In the genomic region with DNA sequence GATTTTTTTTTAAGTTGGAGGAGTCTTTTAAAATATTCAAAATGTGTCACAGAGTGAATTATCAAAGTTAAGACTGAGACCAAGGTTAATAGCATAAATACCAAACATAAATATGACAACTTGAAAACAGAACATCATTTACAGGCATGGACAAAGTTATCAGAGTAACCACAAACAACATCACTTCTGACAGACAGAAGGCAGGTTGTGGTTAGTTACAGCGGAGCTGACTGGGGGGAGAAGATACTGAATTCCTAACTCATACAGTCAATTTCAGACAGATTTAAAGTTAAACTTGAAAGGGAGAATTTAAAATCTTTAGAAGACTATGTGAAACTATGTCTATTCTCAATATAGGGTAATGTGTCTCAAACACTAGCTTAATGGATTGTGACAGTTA, we compare ENCODE assay signal across 25 mouse cellular contexts. TPM values are rescaled to one million over a fixed set of nuclear protein-coding genes. Genes with fewer than 3 reads are reported as not detected.
A peak's percentile ranks its signal among the peaks of the same experiment; 100 is the strongest.
DNase-seq lines count a peak whose midpoint lies in the region; ATAC-seq and TF ChIP-seq lines count a peak whose summit lies in the region.
"Had no signal": no experiment of that assay in that cellular context is flagged by ENCODE, and none has a peak within 500 bp of the region (broad histone marks: within the 10 kb centered on the region; RNA-seq: fewer than 3 reads in every experiment).

No protein-coding gene starts in this region.

- TF ChIP-seq EP300 in MEL (IDR thresholded peaks at IDR 0.05; ENCODE audit: low read depth in 1 of 2, low read length in 2 of 2), result peak in 1 of 2 experiments; percentile 49; a peak in 1 of 4 replicates

- H3K4me3 ChIP-seq in MEL (ENCODE audit: control insufficient read depth in 1 of 2, insufficient read depth in 1 of 2, low read depth in 2 of 2, low read length in 2 of 2), result no peak overlapping the region

- no peak overlapping the region for H3K27ac ChIP-seq in MEL (ENCODE audit: control insufficient read depth, low read depth, low read length)

- no peaks in the 10 kb centered on the region for H3K9me3 ChIP-seq in MEL (replicated peaks; ENCODE audit: insufficient read depth, low read length)
- H3K9me3 ChIP-seq: G1E had no signal

- TF ChIP-seq CTCF in MEL (IDR thresholded peaks at IDR 0.05 in 2 of 3, conservative IDR thresholded peaks at IDR 0.05 in 1 of 3; ENCODE audit: control insufficient read depth in 1 of 3, insufficient read depth in 1 of 3, low read depth in 2 of 3, low read length in 3 of 3, poor library complexity in 1 of 3, severe bottlenecking in 1 of 3), result no peak

- peaks cover 32% of the 10 kb centered on the region for H3K79me2 ChIP-seq in MEL (ENCODE audit: control insufficient read depth, insufficient read depth, low read length, poor library complexity)

- DNase-seq in 416B (ENCODE audit: low read depth) (peak; percentile 24), MEL (ENCODE audit: low read depth, low spot score) (peak; percentile 37)
- DNase-seq in adrenal gland, adult (ENCODE audit: inconsistent age in 2 of 2, low spot score in 1 of 2), result no peak
- DNase-seq in cerebellum, adult 9-10 months, result no peak
- DNase-seq in frontal cortex, postnatal 25 days (ENCODE audit: low spot score in 2 of 2), result no peak
- DNase-seq in embryo, embryonic 10.5 days (ENCODE audit: low spot score), result no peak
- DNase-seq: adrenal gland, adult 2 months; adrenal gland, adult 8-10 months; adrenal gland, postnatal 10 days; adrenal gland, postnatal 14 days; adrenal gland, postnatal 25 days; adrenal gland, postnatal 36 days; B cell, adult 2 months; cerebellum, adult 11 months; cerebellum, adult 11-12 months; cerebellum, adult 18-20 months; cerebellum, adult 2 months; cerebellum, adult 8-10 months had no signal

- peaks cover 7 to 10% of the 10 kb centered on the region in 2 experiments for H3K36me3 ChIP-seq in MEL (ENCODE audit: control insufficient read depth in 1 of 2, insufficient read depth in 2 of 2, low read length in 2 of 2)

- H3K27me3 ChIP-seq in MEL (ENCODE audit: control insufficient read depth in 1 of 2, insufficient read depth in 2 of 2, low read length in 2 of 2), result no peaks in the 10 kb centered on the region
- H3K27me3 ChIP-seq: CH12.LX, Patski had no signal

- peak; percentile 71 for ATAC-seq in megakaryocyte progenitor cell, adult 5-6 weeks (replicated peaks; ENCODE audit: poor library complexity)
- ATAC-seq in megakaryocyte-erythroid progenitor cell, adult 5-6 weeks (replicated peaks; ENCODE audit: low FRiP score, low TSS enrichment, poor library complexity, severe bottlenecking), result peak; percentile 81
- ATAC-seq: activated CD4-positive, CD25-positive, alpha-beta regulatory T cell, adult 4 months; CD4-positive, CD25-positive, alpha-beta regulatory T cell, adult 4 months; Patski had no signal

- H3K4me1 ChIP-seq in MEL (ENCODE audit: control insufficient read depth in 1 of 2, insufficient read depth in 2 of 2, low read length in 2 of 2), result peaks cover 2 to 3% of the 10 kb centered on the region in 2 experiments; a peak in 2 of 4 replicates

- TF ChIP-seq RAD21 in MEL (IDR thresholded peaks at IDR 0.05; ENCODE audit: low read depth, low read length), result no peak

- H3K9ac ChIP-seq in MEL (ENCODE audit: control insufficient read depth, low read depth, low read length, poor library complexity, severe bottlenecking), result no peak overlapping the region

- TF ChIP-seq POLR2A in MEL (IDR thresholded peaks at IDR 0.05; ENCODE audit: control insufficient read depth in 1 of 2, insufficient read depth in 1 of 2, low read depth in 1 of 2, low read length in 2 of 2, poor library complexity in 1 of 2), result no peak

TF ChIP-seq in MEL, 35 proteins besides CTCF, POLR2A, EP300 and RAD21:
- no peak for TF ChIP-seq USF2 (IDR thresholded peaks at IDR 0.05; ENCODE audit: borderline replicate concordance in 1 of 2, insufficient read depth in 1 of 2, low read depth in 1 of 2, low read length in 2 of 2)
- peak; percentile 33; the same call in 1 of the 2 replicates for TF ChIP-seq TAL1 (IDR thresholded peaks at IDR 0.05; ENCODE audit: low read length)

RNA-seq across cellular contexts. Expression of gene Cnot2, which starts 38.2 kb away (rescaled TPM):
- 84.6 and 88.8 TPM in 2 replicates for total RNA-seq in MEL (2012; rRNA removed)
- 100 to 1,000 TPM in 1 of 2 experiments, 10 to 100 TPM in 1; 84.3 to 554 TPM for polyA plus RNA-seq in MEL (2012; ENCODE audit: insufficient read depth in 1 of 2, insufficient read length in 2 of 2, low read depth in 1 of 2, low replicate concordance in 2 of 2, missing spikeins in 1 of 2)
- 76.0 and 100 TPM in 2 replicates for total RNA-seq in megakaryocyte progenitor cell, adult 5-6 weeks (2015)
- total RNA-seq in megakaryocyte progenitor cell, adult 5-6 weeks (2017), result 101 and 115 TPM in 2 replicates
- 90.8 and 94.5 TPM in 2 replicates for total RNA-seq in megakaryocyte-erythroid progenitor cell, adult 5-6 weeks (2014; fragmentation: Nextera tagmentation)
- 122 and 139 TPM in 2 replicates for total RNA-seq in megakaryocyte-erythroid progenitor cell, adult 5-6 weeks (2017)

Comparison
In these comparisons a context has a peak if more than half of its experiments do, and no peak if none do; other contexts are left out.
1. DNase-seq: peak in 416B (single experiment) and MEL (single experiment); none in adrenal gland, adult (0 of 2), cerebellum, adult 9-10 months (single experiment), frontal cortex, postnatal 25 days (0 of 2) and embryo, embryonic 10.5 days (single experiment).